In the genomic region with DNA sequence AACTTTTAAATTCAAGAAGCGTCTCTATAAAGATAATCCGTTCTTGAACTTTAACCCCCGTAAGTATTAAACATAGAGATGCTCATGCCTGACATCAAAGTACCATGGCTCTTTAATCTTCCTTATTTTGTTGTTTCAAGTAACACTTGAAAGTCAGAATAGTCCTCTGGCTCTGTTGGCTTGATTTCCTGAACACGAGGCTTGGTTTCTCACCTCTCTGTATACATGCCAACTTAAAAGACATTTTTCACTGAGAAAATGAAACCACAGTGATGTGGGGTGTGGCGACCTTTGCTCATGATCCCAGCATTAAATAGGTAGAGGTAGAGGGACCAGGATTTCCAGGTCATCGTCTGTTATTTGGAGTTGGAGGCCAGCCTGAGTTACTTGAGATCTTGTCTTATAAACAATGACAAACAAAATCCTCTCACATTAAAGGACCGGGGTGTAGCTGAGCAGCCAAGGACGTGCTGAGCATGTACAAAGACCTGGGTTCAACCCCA, we compare ENCODE assay signal across 28 mouse cellular contexts. TPM values are rescaled to one million over a fixed set of nuclear protein-coding genes. Genes with fewer than 3 reads are reported as not detected.
DNase-seq lines count a peak whose midpoint lies in the region; TF ChIP-seq lines count a peak whose summit lies in the region.
"Had no signal": no experiment of that assay in that cellular context is flagged by ENCODE, and none has a peak within 500 bp of the region (broad histone marks: within the 10 kb centered on the region; RNA-seq: fewer than 3 reads in every experiment).

No protein-coding gene starts in this region.

- WGBS in small intestine, adult 2 months, result 17% methylated on average over 8 of the region's 8 CpGs
- 83% methylated on average over 8 of the region's 8 CpGs for WGBS in midbrain, embryonic 10.5 days

- no peaks in the 10 kb centered on the region for H3K9me3 ChIP-seq in midbrain, embryonic 10.5 days (replicated peaks)
- H3K9me3 ChIP-seq: embryonic facial prominence, embryonic 10.5 days; G1E; heart, embryonic 13.5 days; limb, embryonic 13.5 days; liver, embryonic 12.5 days; neural tube, embryonic 15.5 days had no signal

- no peak for TF ChIP-seq CTCF in small intestine, adult 2 months (IDR thresholded peaks at IDR 0.05; ENCODE audit: extremely low read depth, insufficient read length, insufficient replicate concordance, low read depth, low read length)

- TF ChIP-seq POLR2A in small intestine, adult 2 months (IDR thresholded peaks at IDR 0.05; ENCODE audit: low read depth, low read length), result no peak

- no peak overlapping the region for H3K4me3 ChIP-seq in small intestine, adult 2 months (ENCODE audit: low read depth, low read length)
- H3K4me3 ChIP-seq in midbrain, embryonic 10.5 days, result no peak overlapping the region
- H3K4me3 ChIP-seq: embryonic facial prominence, embryonic 10.5 days; heart, embryonic 13.5 days; limb, embryonic 13.5 days; liver, embryonic 12.5 days; myocyte; neural tube, embryonic 15.5 days had no signal

- H3K4me1 ChIP-seq in small intestine, adult 2 months (ENCODE audit: control insufficient read depth, insufficient read depth, insufficient read length, low read length), result peaks cover 19% of the 10 kb centered on the region; the same call in 1 of the 2 replicates
- H3K4me1 ChIP-seq in midbrain, embryonic 10.5 days, result no peaks in the 10 kb centered on the region
- H3K4me1 ChIP-seq: embryonic facial prominence, embryonic 10.5 days; limb, embryonic 13.5 days; neural tube, embryonic 15.5 days had no signal

- H3K36me3 ChIP-seq in small intestine, adult 2 months (ENCODE audit: control insufficient read depth, insufficient read depth, low read length), result no peaks in the 10 kb centered on the region
- H3K36me3 ChIP-seq in midbrain, embryonic 10.5 days, result no peaks in the 10 kb centered on the region
- H3K36me3 ChIP-seq: embryonic facial prominence, embryonic 10.5 days; G1E; heart, embryonic 13.5 days; limb, embryonic 13.5 days; liver, embryonic 12.5 days; neural tube, embryonic 15.5 days had no signal

- H3K27ac ChIP-seq in small intestine, adult 2 months (ENCODE audit: insufficient read depth, low read depth, low read length), result peak overlapping the region; percentile 68
- H3K27ac ChIP-seq in midbrain, embryonic 10.5 days (replicated peaks), result no peak overlapping the region
- H3K27ac ChIP-seq: embryonic facial prominence, embryonic 10.5 days; heart, embryonic 13.5 days; limb, embryonic 13.5 days; liver, embryonic 12.5 days; neural tube, embryonic 15.5 days had no signal

- no peaks in the 10 kb centered on the region for H3K27me3 ChIP-seq in small intestine, adult 2 months (ENCODE audit: control insufficient read depth, insufficient read depth, low read length)
- no peaks in the 10 kb centered on the region for H3K27me3 ChIP-seq in midbrain, embryonic 10.5 days (ENCODE audit: low read depth, poor library complexity, severe bottlenecking)
- H3K27me3 ChIP-seq: CH12.LX; heart, embryonic 13.5 days; limb, embryonic 13.5 days; liver, embryonic 12.5 days; neural tube, embryonic 15.5 days; Patski had no signal

- DNase-seq in adrenal gland, adult 2 months, result peak; percentile 11
- DNase-seq in adrenal gland, postnatal 25 days, result no peak
- peak; percentile 37 for DNase-seq in thymus, postnatal 0 days (ENCODE audit: low spot score)
- DNase-seq in thymus, postnatal 4 days, result no peak
- DNase-seq in induced T-regulatory cell, adult 2 months (ENCODE audit: low read depth), result peak; percentile 26
- DNase-seq in frontal cortex, postnatal 10 days (ENCODE audit: low spot score in 2 of 2), result no peak
- DNase-seq in midbrain, embryonic 10.5 days (ENCODE audit: low spot score), result no peak
- DNase-seq: adrenal gland, postnatal 14 days; cerebellum, adult 9-11 months; gastrocnemius, postnatal 25 days; heart, adult 18-20 months; heart, postnatal 14 days; kidney, adult 9 months; layer of hippocampus, postnatal 36 days; lung, embryonic 14.5 days; lung, postnatal 4 days; spleen, adult 18-20 months; thymus, adult 2 months had no signal

RNA-seq across cellular contexts. Expression of a gene that starts 26.4 kb away (rescaled TPM):
- total RNA-seq in adrenal gland, adult 2 months (2021), result 10 to 100 TPM; 41.3 to 51.5 TPM
- polyA plus RNA-seq in adrenal gland, adult 2 months (2012; rRNA removed), result 3.7 and 4.8 TPM in 2 replicates
- 48.2 and 53.0 TPM in 2 replicates for total RNA-seq in adrenal gland, postnatal 25 days (2021)
- polyA plus RNA-seq in thymus, postnatal 0 days (2015; fragmentation: Nextera tagmentation; extraction: Ambion mirVana), result 4.6 and 6.3 TPM in 2 replicates
- 2.4 and 4.4 TPM in 2 replicates for polyA plus RNA-seq in small intestine, adult 2 months (2012; rRNA removed)
- polyA plus RNA-seq in midbrain, embryonic 10.5 days (2016; fragmentation: Nextera tagmentation; extraction: Ambion mirVana), result 4.2 and 5.1 TPM in 2 replicates

RNA-seq across cellular contexts. Expression of a gene that starts 52.0 kb away (rescaled TPM):
- total RNA-seq in adrenal gland, adult 2 months (2021), result 100 to 1,000 TPM; 465 to 481 TPM
- 304 TPM in 2 replicates for polyA plus RNA-seq in adrenal gland, adult 2 months (2012; rRNA removed)
- 318 and 341 TPM in 2 replicates for total RNA-seq in adrenal gland, postnatal 25 days (2021)
- 63.0 and 71.7 TPM in 2 replicates for polyA plus RNA-seq in thymus, postnatal 0 days (2015; fragmentation: Nextera tagmentation; extraction: Ambion mirVana)
- 41.0 and 119 TPM in 2 replicates for polyA plus RNA-seq in small intestine, adult 2 months (2012; rRNA removed)
- polyA plus RNA-seq in midbrain, embryonic 10.5 days (2016; fragmentation: Nextera tagmentation; extraction: Ambion mirVana), result 76.2 and 79.3 TPM in 2 replicates

Comparison
In these comparisons a context has a peak if more than half of its experiments do, and no peak if none do; other contexts are left out.
1. DNase-seq: peak in adrenal gland, adult 2 months (single experiment), thymus, postnatal 0 days (single experiment) and induced T-regulatory cell, adult 2 months (single experiment); none in adrenal gland, postnatal 25 days (single experiment), thymus, postnatal 4 days (single experiment), frontal cortex, postnatal 10 days (0 of 2) and midbrain, embryonic 10.5 days (single experiment).